Mouse (Mus musculus) embryonic fibroblast, embryonic 13.5 days (primary cell): ENCODE measurements around the gene Ess2.

Source experiments
- CTCF ChIP-seq: IDR thresholded peaks from 2 replicates; pipeline ENCODE4 v1.5.1; 2011; ENCODE audit warnings: mild to moderate bottlenecking, control low read depth, low read length, moderate library complexity, borderline replicate concordance; ENCODE audit not compliant: insufficient read depth
- POLR2A ChIP-seq: IDR thresholded peaks from 2 replicates; pipeline ENCODE4 v1.6.1; 2011; ENCODE audit warnings: low read depth, mild to moderate bottlenecking, control low read depth, low read length, moderate library complexity

GRCm38 (mm10) chr16:17927351-17928082 is 16.4 kb upstream of the Ess2 start:
- TF ChIP-seq POLR2A: peak; percentile 15; the same call in 1 of the 2 replicates
- no peak for TF ChIP-seq CTCF
